Mouse (Mus musculus) liver, adult (tissue): ENCODE measurements around the gene Hyal3.

Experiments
- GATA4 ChIP-seq: IDR thresholded peaks from 2 replicates; pipeline ENCODE4 v1.6.1; 2014; ENCODE audit warnings: mild to moderate bottlenecking, low read length; ENCODE audit not compliant: insufficient replicate concordance

Hyal3 gene

GRCm38 (mm10) chr9:107578587-107578986 lies 2.0 kb upstream of the Hyal3 start, which contains the start of gene Naa80:
Naa80 (plus strand) TSS chr9:107578887.
- no peak for TF ChIP-seq GATA4

GRCm38 (mm10) chr9:107579023-107579900 lies 1.4 kb upstream of the Hyal3 start:
- TF ChIP-seq GATA4, result no peak

- no peak for TF ChIP-seq GATA4
These were observed 966 bp downstream of the Hyal3 start for GRCm38 (mm10) chr9:107581584-107581983.

- no peak for TF ChIP-seq GATA4
These were observed 2.0 kb downstream of the Hyal3 start for GRCm38 (mm10) chr9:107582509-107583062.

GRCm38 (mm10) chr9:107583174-107583573 lies 2.6 kb downstream of the Hyal3 start:
- no peak for TF ChIP-seq GATA4

- TF ChIP-seq GATA4, result no peak
These were observed 5.9 kb downstream of the Hyal3 start for GRCm38 (mm10) chr9:107586504-107586903.

- TF ChIP-seq GATA4, result peak; percentile 86; the same call in 1 of the 2 replicates
These were observed 6.6 kb downstream of the Hyal3 start, which contains the start of gene Ifrd2 for GRCm38 (mm10) chr9:107586974-107587832. Ifrd2 (plus strand) TSS chr9:107587642.

- TF ChIP-seq GATA4, result peak; percentile 37; the same call in 1 of the 2 replicates
These were observed 7.4 kb downstream of the Hyal3 start for GRCm38 (mm10) chr9:107587833-107588639.

- TF ChIP-seq GATA4, result no peak
These were observed 9.6 kb downstream of the Hyal3 start for GRCm38 (mm10) chr9:107590058-107590772.

GRCm38 (mm10) chr9:107590773-107591060 lies 10.1 kb downstream of the Hyal3 start:
- TF ChIP-seq GATA4, result no peak

- TF ChIP-seq GATA4, result no peak
These were observed 12.7 kb downstream of the Hyal3 start for GRCm38 (mm10) chr9:107593101-107593976.

GRCm38 (mm10) chr9:107594281-107595062 lies 13.9 kb downstream of the Hyal3 start:
- no peak for TF ChIP-seq GATA4
